Mouse (Mus musculus) adrenal gland, adult (tissue): ENCODE data around the gene Mapkbp1.

Source experiments
- DNase-seq, 2 experiments: peaks; one replicate each; pipeline ENCODE4 v3.0.0; 2022 to 2023; ENCODE audit warnings: low spot score in 1 of 2; ENCODE audit not compliant: inconsistent age in 2 of 2

The Mapkbp1 gene

GRCm38 (mm10) chr2:120007680-120008210 lies 35.2 kb downstream of the Mapkbp1 start:
- peak in 1 of 2 experiments; percentile 85 for DNase-seq

GRCm38 (mm10) chr2:120008672-120009071 lies 36.2 kb downstream of the Mapkbp1 start:
- DNase-seq: peak in 1 of 2 experiments; percentile 60

GRCm38 (mm10) chr2:120011462-120012200 lies 39.1 kb downstream of the Mapkbp1 start:
- peak; percentile 49 to 86 for DNase-seq

- DNase-seq: peak; percentile 61 to 65
Measured at GRCm38 (mm10) chr2:120012924-120013323, 40.4 kb downstream of the Mapkbp1 start.

- no peak for DNase-seq
Measured at GRCm38 (mm10) chr2:120013831-120014486, 41.5 kb downstream of the Mapkbp1 start.

- no peak for DNase-seq
Measured at GRCm38 (mm10) chr2:120015882-120016281, 43.4 kb downstream of the Mapkbp1 start.

GRCm38 (mm10) chr2:120017599-120017998 lies 45.1 kb downstream of the Mapkbp1 start:
- DNase-seq: no peak

- DNase-seq: peak; percentile 91 to 95
Measured at GRCm38 (mm10) chr2:120024337-120024736, 51.8 kb downstream of the Mapkbp1 start.

GRCm38 (mm10) chr2:120026984-120027949 lies 54.8 kb downstream of the Mapkbp1 start, which contains the start of the genes Jmjd7 and Gm28042:
Gene Jmjd7 (plus strand): TSS chr2:120027483.
Gene Gm28042 (plus strand): TSS chr2:120027493.
- DNase-seq: peak; percentile 93 to 98

GRCm38 (mm10) chr2:120027950-120028331 lies 55.4 kb downstream of the Mapkbp1 start:
- no peak for DNase-seq

GRCm38 (mm10) chr2:120030380-120030779 lies 57.9 kb downstream of the Mapkbp1 start:
- no peak for DNase-seq

GRCm38 (mm10) chr2:120032726-120033467 lies 60.4 kb downstream of the Mapkbp1 start, which contains the start of gene Pla2g4b:
Gene Pla2g4b (plus strand): TSS chr2:120033417.
- no peak for DNase-seq

GRCm38 (mm10) chr2:120033726-120034125 lies 61.2 kb downstream of the Mapkbp1 start:
- no peak for DNase-seq

GRCm38 (mm10) chr2:120037744-120038143 lies 65.2 kb downstream of the Mapkbp1 start:
- DNase-seq: no peak

GRCm38 (mm10) chr2:120040991-120041390 lies 68.5 kb downstream of the Mapkbp1 start:
- DNase-seq: no peak

- DNase-seq: peak; percentile 39 to 72
Measured at GRCm38 (mm10) chr2:120044101-120044603, 71.7 kb downstream of the Mapkbp1 start.

- no peak for DNase-seq
Measured at GRCm38 (mm10) chr2:120044676-120045075, 72.2 kb downstream of the Mapkbp1 start.

- no peak for DNase-seq
Measured at GRCm38 (mm10) chr2:120046486-120047310, 74.2 kb downstream of the Mapkbp1 start.

GRCm38 (mm10) chr2:120048173-120048572 lies 75.7 kb downstream of the Mapkbp1 start:
- DNase-seq: no peak
